In genomic region chr11:94785247-94785646, GRCm38 (mm10) we compare ENCODE assay signal across 9 mouse cellular contexts. TPM values are rescaled to one million over a fixed set of nuclear protein-coding genes. Genes with fewer than 3 reads are reported as not detected.
A peak's percentile ranks its signal among the peaks of the same experiment; 100 is the strongest.
DNase-seq lines count a peak whose midpoint lies in the region; ATAC-seq and TF ChIP-seq lines count a peak whose summit lies in the region.
"Had no signal": no experiment of that assay in that cellular context is flagged by ENCODE, and none has a peak within 500 bp of the region (broad histone marks: within the 10 kb centered on the region; RNA-seq: fewer than 3 reads in every experiment).

No protein-coding gene starts in this region.

- H3K4me1 ChIP-seq in MEL (ENCODE audit: control insufficient read depth in 1 of 2, insufficient read depth in 2 of 2, low read length in 2 of 2), result no peaks in the 10 kb centered on the region
- H3K4me1 ChIP-seq in lung, postnatal 0 days (ENCODE audit: insufficient read depth, low read depth, low read length), result no peaks in the 10 kb centered on the region

- H3K27ac ChIP-seq in MEL (ENCODE audit: control insufficient read depth, low read depth, low read length), result no peak overlapping the region
- H3K27ac ChIP-seq in lung, postnatal 0 days (ENCODE audit: low read length), result no peak overlapping the region

- ATAC-seq in lung, postnatal 0 days, result 0 out of 2 replicates have a peak, but pooled peaks have one; percentile 26

- H3K4me2 ChIP-seq in lung, postnatal 0 days (replicated peaks; ENCODE audit: low read depth, low read length), result no peak overlapping the region

- H3K9ac ChIP-seq in MEL (ENCODE audit: control insufficient read depth, low read depth, low read length, poor library complexity, severe bottlenecking), result no peak overlapping the region
- H3K9ac ChIP-seq in lung, postnatal 0 days (replicated peaks; ENCODE audit: low read depth), result no peak overlapping the region

- no peak for TF ChIP-seq EP300 in MEL (IDR thresholded peaks at IDR 0.05; ENCODE audit: low read depth in 1 of 2, low read length in 2 of 2)
- TF ChIP-seq EP300 in lung, postnatal 0 days (IDR thresholded peaks at IDR 0.05), result no peak

- H3K9me3 ChIP-seq in MEL (replicated peaks; ENCODE audit: insufficient read depth, low read length), result no peaks in the 10 kb centered on the region
- H3K9me3 ChIP-seq in lung, postnatal 0 days (ENCODE audit: low read length), result no peaks in the 10 kb centered on the region

- TF ChIP-seq CTCF in MEL (IDR thresholded peaks at IDR 0.05 in 2 of 3, conservative IDR thresholded peaks at IDR 0.05 in 1 of 3; ENCODE audit: control insufficient read depth in 1 of 3, insufficient read depth in 1 of 3, low read depth in 2 of 3, low read length in 3 of 3, poor library complexity in 1 of 3, severe bottlenecking in 1 of 3), result peak; percentile 68 to 92 (median 77)
- peak; percentile 84 for TF ChIP-seq CTCF in lung, postnatal 0 days (IDR thresholded peaks at IDR 0.05)

- H3K79me2 ChIP-seq in MEL (ENCODE audit: control insufficient read depth, insufficient read depth, low read length, poor library complexity), result no peaks in the 10 kb centered on the region

- H3K4me3 ChIP-seq in MEL (ENCODE audit: control insufficient read depth in 1 of 2, insufficient read depth in 1 of 2, low read depth in 2 of 2, low read length in 2 of 2), result no peak overlapping the region
- no peak overlapping the region for H3K4me3 ChIP-seq in lung, postnatal 0 days (ENCODE audit: low read depth, low read length)

- peaks cover 7 to 10% of the 10 kb centered on the region in 2 experiments for H3K27me3 ChIP-seq in MEL (ENCODE audit: control insufficient read depth in 1 of 2, insufficient read depth in 2 of 2, low read length in 2 of 2)
- H3K27me3 ChIP-seq in lung, postnatal 0 days (replicated peaks; ENCODE audit: insufficient read depth, low read length), result no peaks in the 10 kb centered on the region

- TF ChIP-seq POLR2A in MEL (IDR thresholded peaks at IDR 0.05; ENCODE audit: control insufficient read depth in 1 of 2, insufficient read depth in 1 of 2, low read depth in 1 of 2, low read length in 2 of 2, poor library complexity in 1 of 2), result no peak

- intact Hi-C loops in heart, postnatal 10 days (cut with DNase I), result loop anchor here (2.0 to 5.0 kb wide), 3 partner anchors 34 to 152 kb away; partner anchors contain the start of gene Col1a1

- H3K36me3 ChIP-seq in MEL (ENCODE audit: control insufficient read depth in 1 of 2, insufficient read depth in 2 of 2, low read length in 2 of 2), result no peaks in the 10 kb centered on the region
- H3K36me3 ChIP-seq in lung, postnatal 0 days (ENCODE audit: insufficient read depth, low read length), result no peaks in the 10 kb centered on the region

- TF ChIP-seq RAD21 in MEL (IDR thresholded peaks at IDR 0.05; ENCODE audit: low read depth, low read length), result peak; percentile 49

- peak; percentile 52 for DNase-seq in 416B (ENCODE audit: low read depth)
- DNase-seq in MEL (ENCODE audit: low read depth, low spot score), result peak; percentile 64
- peak; percentile 69 to 82 for DNase-seq in cerebellum, postnatal 25 days
- DNase-seq in heart, postnatal 10 days, result peak; percentile 62 to 80
- peak; percentile 30 for DNase-seq in layer of hippocampus, adult 9-10 months (ENCODE audit: low spot score)
- peak; percentile 52 for DNase-seq in lung, postnatal 0 days (ENCODE audit: low spot score)
- DNase-seq in skeletal muscle tissue, adult 2 months (ENCODE audit: low read depth, low spot score), result peak; percentile 3
- peak; percentile 55 to 62 for DNase-seq in urinary bladder, postnatal 36 days (ENCODE audit: low spot score in 2 of 2)

- WGBS in lung, postnatal 0 days, result 3% methylated on average over 2 of the region's 2 CpGs

TF ChIP-seq in MEL, 35 proteins besides CTCF, POLR2A, EP300 and RAD21:
- TF ChIP-seq SMC3 (IDR thresholded peaks at IDR 0.05; ENCODE audit: low read depth, low read length), result peak; percentile 50
- TF ChIP-seq POLR2AphosphoS5 (IDR thresholded peaks at IDR 0.05; ENCODE audit: borderline replicate concordance, low read depth, low read length), result no peak
- peak; percentile 30; the same call in 1 of the 2 replicates for TF ChIP-seq ZC3H11A (IDR thresholded peaks at IDR 0.05; ENCODE audit: low read depth, low read length)
TF ChIP-seq in MEL: peak in this region for 2.

RNA-seq across cellular contexts. Expression of gene Tmem92, which starts 2.7 kb away (rescaled TPM):
- total RNA-seq in MEL (2012; rRNA removed), result not detected in 2 replicates
- not detected for polyA plus RNA-seq in MEL (2012; ENCODE audit: insufficient read depth in 1 of 2, insufficient read length in 2 of 2, low read depth in 1 of 2, low replicate concordance in 2 of 2, missing spikeins in 1 of 2)
- total RNA-seq in heart, postnatal 10 days (2021), result not detected
- not detected in 2 replicates for polyA plus RNA-seq in lung, postnatal 0 days (2015; fragmentation: Nextera tagmentation; extraction: Ambion mirVana)
- total RNA-seq: gastrocnemius, postnatal 4 days had no signal

RNA-seq across cellular contexts. Expression of gene Cdc34b, which starts 43.7 kb away (rescaled TPM):
- 0.16 and 0.19 TPM in 2 replicates for total RNA-seq in MEL (2012; rRNA removed)
- polyA plus RNA-seq in MEL (2012; ENCODE audit: insufficient read depth in 1 of 2, insufficient read length in 2 of 2, low read depth in 1 of 2, low replicate concordance in 2 of 2, missing spikeins in 1 of 2), result under 1 TPM in 1 of 2 experiments, not detected in 1; 0.29 TPM
- 1 to 10 TPM; 1.1 to 1.4 TPM for total RNA-seq in heart, postnatal 10 days (2021)
- polyA plus RNA-seq in lung, postnatal 0 days (2015; fragmentation: Nextera tagmentation; extraction: Ambion mirVana), result 0.17 and 0.38 TPM in 2 replicates

Comparison
In these comparisons a context has a peak if more than half of its experiments do, and no peak if none do; other contexts are left out.
1. DNase-seq: peak in every context shown above with its lines; median percentile 76 in cerebellum, postnatal 25 days; 71 in heart, postnatal 10 days; 64 in MEL; 58 in urinary bladder, postnatal 36 days; 52 in 416B; 52 in lung, postnatal 0 days; 30 in layer of hippocampus, adult 9-10 months; 3 in skeletal muscle tissue, adult 2 months.